Mouse (Mus musculus): Measurements from ENCODE around the gene Etv4. TPM values are rescaled to one million over a fixed set of nuclear protein-coding genes. Genes with fewer than 3 reads are reported as not detected.

The Etv4 gene
- polyA plus RNA-seq, 1 experiment from 2014 or later, result 7.3 TPM

DNA sequence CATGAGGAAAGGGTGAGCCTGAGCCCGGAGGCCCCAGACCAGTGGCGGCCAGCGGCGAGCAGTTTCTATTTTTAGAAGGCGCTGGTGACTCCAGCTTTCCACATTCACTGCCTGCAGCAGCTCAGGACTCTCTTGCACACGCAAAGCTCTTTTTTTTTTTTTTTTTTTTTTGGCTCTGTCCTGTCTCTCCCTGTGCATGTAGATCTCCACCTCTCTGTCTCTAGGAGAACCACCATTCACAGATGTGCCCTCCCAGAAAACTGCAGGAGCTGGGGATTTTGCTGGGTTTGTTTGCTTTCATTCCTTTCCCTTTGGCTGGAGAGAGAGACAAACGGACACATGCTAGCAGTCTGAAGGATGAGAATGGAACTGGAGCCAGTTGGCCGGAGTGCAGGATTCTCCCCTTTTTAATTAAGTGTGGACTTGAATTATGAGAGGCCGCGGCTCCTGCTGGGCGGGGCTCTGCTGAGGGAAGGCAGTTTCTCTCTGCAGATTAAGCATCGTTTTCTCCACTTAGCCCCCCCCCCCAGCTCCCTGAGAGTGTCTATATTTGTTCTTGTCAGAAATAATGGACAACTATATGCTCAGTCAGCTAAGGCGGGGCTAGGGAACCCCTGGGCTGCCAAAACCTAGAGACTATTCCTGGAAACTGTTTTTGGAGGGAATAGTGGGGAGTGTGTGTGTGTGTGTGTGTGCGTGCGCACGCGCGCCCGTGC, 5.8 kb upstream of the Etv4 start:
- WGBS, result 23% methylated on average over 19 of the region's 19 CpGs
- Histone ChIP-seq H3K9me3 (ENCODE audit: control insufficient read depth, low read length) (no peaks in the 10 kb centered on the region), H3K27me3 (replicated peaks; ENCODE audit: control insufficient read depth, insufficient read depth, low read length) (peaks cover 23% of the 10 kb centered on the region), H3K4me3 (replicated peaks; ENCODE audit: low read length) (no peak overlapping the region), H3K9ac (replicated peaks; ENCODE audit: low read depth, low read length) (no peak overlapping the region), H3K4me2 (ENCODE audit: low read length) (peak overlapping the region; percentile 3; the same call in 1 of the 2 replicates), H3K27ac (ENCODE audit: low read length) (no peak overlapping the region), H3K36me3 (ENCODE audit: control insufficient read depth, insufficient read depth) (no peaks in the 10 kb centered on the region), H3K4me1 (replicated peaks; ENCODE audit: control insufficient read depth, insufficient read depth, low read length) (peaks cover 12% of the 10 kb centered on the region)
- ATAC-seq, result no peak

DNA sequence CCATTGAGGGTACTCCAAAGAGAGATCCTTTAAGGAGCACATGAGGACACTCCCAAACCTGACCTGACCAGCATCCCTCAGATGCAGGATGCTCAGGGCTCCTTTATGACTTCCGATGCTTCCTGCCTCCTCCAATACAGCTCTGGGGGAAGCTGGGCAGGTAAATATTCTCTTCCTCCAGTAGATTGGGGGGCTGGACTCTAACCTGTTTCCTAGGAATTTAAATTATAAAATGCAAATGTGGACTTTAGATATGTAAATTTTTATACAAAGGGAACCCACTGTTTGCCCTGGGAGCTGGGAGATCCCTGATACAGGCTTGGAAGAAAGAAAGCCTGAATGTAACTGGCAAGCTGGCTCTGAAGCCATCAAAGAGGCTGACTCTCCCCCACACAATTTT, 2.3 kb upstream of the Etv4 start:
- H3K27me3 ChIP-seq (replicated peaks; ENCODE audit: control insufficient read depth, insufficient read depth, low read length), result peaks cover 40% of the 10 kb centered on the region
- peaks cover 30% of the 10 kb centered on the region for H3K4me1 ChIP-seq (replicated peaks; ENCODE audit: control insufficient read depth, insufficient read depth, low read length)
- no peak overlapping the region for H3K4me3 ChIP-seq (replicated peaks; ENCODE audit: low read length)
- 77% methylated on average over 1 of the region's 1 CpGs for WGBS
- H3K36me3 ChIP-seq (ENCODE audit: control insufficient read depth, insufficient read depth), result no peaks in the 10 kb centered on the region
- H3K9ac ChIP-seq (replicated peaks; ENCODE audit: low read depth, low read length), result no peak overlapping the region
- H3K4me2 ChIP-seq (ENCODE audit: low read length), result no peak overlapping the region
- ATAC-seq, result no peak
- no peak overlapping the region for H3K27ac ChIP-seq (ENCODE audit: low read length)
- H3K9me3 ChIP-seq (ENCODE audit: control insufficient read depth, low read length), result no peaks in the 10 kb centered on the region

DNA sequence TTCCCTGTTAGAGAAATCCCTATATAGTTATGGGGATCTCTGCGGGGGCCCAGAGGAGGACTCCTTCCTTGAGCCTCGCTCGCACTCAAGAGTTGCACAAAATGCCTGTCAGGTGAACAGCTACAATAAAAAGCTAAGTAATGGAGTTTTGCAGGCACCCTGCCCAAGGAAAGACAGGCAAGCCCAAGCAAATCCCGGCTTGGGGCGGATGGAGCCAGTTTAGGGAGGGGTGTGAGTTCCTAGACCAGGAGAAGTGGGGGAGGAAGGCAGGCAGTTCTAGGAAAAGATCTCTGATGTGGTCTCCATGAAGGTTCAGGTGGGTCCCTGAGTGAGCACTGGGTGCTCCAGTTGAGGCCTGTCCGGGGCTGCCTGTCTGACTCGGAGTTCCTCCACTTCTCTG, 1.5 kb upstream of the Etv4 start:
- 62% methylated on average over 7 of the region's 7 CpGs for WGBS
- no peak overlapping the region for H3K4me2 ChIP-seq (ENCODE audit: low read length)

DNA sequence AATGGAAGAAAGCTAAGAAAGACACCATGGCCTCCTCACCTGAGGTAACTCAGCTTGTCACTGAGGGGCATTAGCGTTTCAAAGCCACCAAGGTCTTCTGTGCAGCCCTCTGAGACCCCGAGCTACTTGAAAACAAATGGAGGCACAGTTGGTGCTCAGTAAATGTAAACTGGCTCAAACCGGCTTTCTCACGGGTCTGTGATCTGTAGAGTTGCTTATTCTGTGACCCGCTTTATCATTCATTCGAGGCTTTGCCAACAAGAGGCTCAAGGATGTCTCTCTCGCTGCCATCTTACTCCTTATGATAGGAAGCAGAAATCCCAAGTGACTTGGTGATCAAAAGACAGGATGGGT, 658 bp upstream of the Etv4 start:
- peaks cover 48% of the 10 kb centered on the region for H3K27me3 ChIP-seq (replicated peaks; ENCODE audit: control insufficient read depth, insufficient read depth, low read length)

More for the DNA sequence above, 1.5 kb upstream of the Etv4 start:
- Histone ChIP-seq H3K27me3 (replicated peaks; ENCODE audit: control insufficient read depth, insufficient read depth, low read length) (peaks cover 47% of the 10 kb centered on the region), H3K4me3 (replicated peaks; ENCODE audit: low read length) (no peak overlapping the region), H3K4me1 (replicated peaks; ENCODE audit: control insufficient read depth, insufficient read depth, low read length) (peaks cover 30% of the 10 kb centered on the region), H3K9me3 (ENCODE audit: control insufficient read depth, low read length) (no peaks in the 10 kb centered on the region), H3K36me3 (ENCODE audit: control insufficient read depth, insufficient read depth) (no peaks in the 10 kb centered on the region), H3K27ac (ENCODE audit: low read length) (no peak overlapping the region), H3K9ac (replicated peaks; ENCODE audit: low read depth, low read length) (no peak overlapping the region)
- no peak for ATAC-seq

DNA sequence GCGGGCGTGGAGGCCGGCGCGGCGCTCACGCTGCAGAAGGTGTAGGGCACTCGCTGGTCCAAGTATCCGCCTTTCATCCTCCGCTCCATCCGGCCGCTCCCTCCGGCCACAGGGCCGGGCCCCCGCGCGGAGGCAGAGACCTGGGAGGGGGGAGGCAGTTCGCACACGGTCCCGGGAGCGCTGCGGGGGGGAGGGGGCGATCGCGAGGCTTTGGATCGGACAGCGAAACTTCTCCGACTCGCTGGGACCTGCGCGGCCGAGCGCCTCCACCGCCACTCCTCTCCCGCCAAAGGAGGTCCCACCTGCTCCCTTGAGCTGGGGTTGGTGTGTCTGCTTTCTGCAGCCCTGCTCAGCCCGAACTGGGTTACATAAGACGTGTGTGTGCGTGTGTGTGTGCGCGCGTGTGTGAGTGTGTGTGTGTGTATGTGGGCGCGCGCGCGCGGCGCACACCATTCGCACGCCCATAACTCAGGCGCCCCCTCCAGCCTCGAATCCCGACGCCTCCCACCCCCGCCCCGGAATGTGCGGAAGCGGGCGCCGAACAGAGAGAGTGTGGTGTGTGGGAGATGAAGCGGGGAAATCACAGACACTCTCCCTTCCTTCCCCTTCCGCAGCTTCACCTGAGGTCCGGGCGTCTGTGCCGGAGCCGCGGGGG, 556 bp downstream of the Etv4 start:
- H3K9me3 ChIP-seq (ENCODE audit: control insufficient read depth, low read length), result no peaks in the 10 kb centered on the region
- H3K27ac ChIP-seq (ENCODE audit: low read length), result no peak overlapping the region
- WGBS, result under 1% methylated on average over 58 of the region's 67 CpGs

More for the DNA sequence above, 658 bp upstream of the Etv4 start:
- H3K4me1 ChIP-seq (replicated peaks; ENCODE audit: control insufficient read depth, insufficient read depth, low read length), result peaks cover 23% of the 10 kb centered on the region
- H3K36me3 ChIP-seq (ENCODE audit: control insufficient read depth, insufficient read depth), result no peaks in the 10 kb centered on the region
- H3K4me2 ChIP-seq (ENCODE audit: low read length), result peak overlapping the region; percentile 56
- 8% methylated on average over 7 of the region's 7 CpGs for WGBS
- H3K27ac ChIP-seq (ENCODE audit: low read length), result no peak overlapping the region
- no peak for ATAC-seq
- no peak overlapping the region for H3K9ac ChIP-seq (replicated peaks; ENCODE audit: low read depth, low read length)
- peak overlapping the region; percentile 60 for H3K4me3 ChIP-seq (replicated peaks; ENCODE audit: low read length)
- H3K9me3 ChIP-seq (ENCODE audit: control insufficient read depth, low read length), result no peaks in the 10 kb centered on the region

DNA sequence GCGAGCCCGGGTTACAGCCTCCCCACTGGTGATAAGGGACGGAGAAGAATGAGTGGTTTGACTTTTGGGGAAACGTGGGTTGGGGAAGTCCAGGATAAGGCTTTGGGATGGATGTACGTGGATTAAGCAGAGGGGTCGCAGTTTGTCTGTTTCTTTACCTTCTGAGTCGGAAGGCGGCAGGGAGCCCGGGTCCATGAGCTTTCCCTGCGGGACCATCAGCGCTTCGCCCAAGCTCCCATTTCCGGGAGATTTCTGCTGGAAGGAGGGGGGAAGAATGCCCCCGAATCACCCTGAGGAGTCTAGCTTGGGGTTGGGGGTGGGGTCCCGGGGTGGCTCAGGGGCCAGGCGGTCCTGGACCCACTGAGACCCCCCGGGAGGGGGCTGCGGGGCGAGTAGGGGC, 1.1 kb downstream of the Etv4 start:
- Histone ChIP-seq H3K27ac (ENCODE audit: low read length) (no peak overlapping the region), H3K27me3 (replicated peaks; ENCODE audit: control insufficient read depth, insufficient read depth, low read length) (peaks cover 52% of the 10 kb centered on the region), H3K4me1 (replicated peaks; ENCODE audit: control insufficient read depth, insufficient read depth, low read length) (peaks cover 17% of the 10 kb centered on the region), H3K36me3 (ENCODE audit: control insufficient read depth, insufficient read depth) (no peaks in the 10 kb centered on the region), H3K9me3 (ENCODE audit: control insufficient read depth, low read length) (no peaks in the 10 kb centered on the region), H3K4me2 (ENCODE audit: low read length) (peak overlapping the region; percentile 96), H3K9ac (replicated peaks; ENCODE audit: low read depth, low read length) (peak overlapping the region; percentile 60), H3K4me3 (replicated peaks; ENCODE audit: low read length) (peak overlapping the region; percentile 60)
- WGBS, result 1% methylated on average over 19 of the region's 19 CpGs
- ATAC-seq, result no peak

More for the DNA sequence above, 556 bp downstream of the Etv4 start:
- Histone ChIP-seq H3K4me3 (replicated peaks; ENCODE audit: low read length) (peak overlapping the region; percentile 60), H3K27me3 (replicated peaks; ENCODE audit: control insufficient read depth, insufficient read depth, low read length) (peaks cover 52% of the 10 kb centered on the region), H3K9ac (replicated peaks; ENCODE audit: low read depth, low read length) (peak overlapping the region; percentile 60), H3K4me2 (ENCODE audit: low read length) (peak overlapping the region; percentile 96), H3K4me1 (replicated peaks; ENCODE audit: control insufficient read depth, insufficient read depth, low read length) (peaks cover 17% of the 10 kb centered on the region), H3K36me3 (ENCODE audit: control insufficient read depth, insufficient read depth) (no peaks in the 10 kb centered on the region)
- peak; percentile 64 for ATAC-seq

DNA sequence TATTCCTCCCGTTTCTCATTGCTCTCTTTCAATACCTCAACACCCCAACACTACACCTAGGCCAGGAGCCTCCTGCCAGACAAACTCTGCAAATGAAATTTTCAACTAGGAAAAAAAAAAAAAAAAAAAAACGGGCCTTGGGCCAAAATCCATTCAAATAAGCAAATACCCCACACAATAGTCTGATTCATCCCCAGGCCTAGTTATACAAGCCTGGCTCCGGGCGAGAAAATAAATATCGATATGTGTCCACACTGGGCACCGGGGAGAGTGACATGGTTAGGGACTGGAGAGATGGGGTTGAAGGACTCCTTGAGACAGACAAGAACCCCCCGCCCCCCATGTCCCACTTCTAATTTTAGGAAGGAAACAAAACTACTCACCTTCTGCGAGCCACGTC, 1.6 kb downstream of the Etv4 start:
- H3K4me2 ChIP-seq (ENCODE audit: low read length), result peak overlapping the region; percentile 96
- H3K27ac ChIP-seq (ENCODE audit: low read length), result no peak overlapping the region
- no peak overlapping the region; the same call in 1 of the 2 replicates for H3K4me3 ChIP-seq (replicated peaks; ENCODE audit: low read length)
- peaks cover 50% of the 10 kb centered on the region for H3K27me3 ChIP-seq (replicated peaks; ENCODE audit: control insufficient read depth, insufficient read depth, low read length)
- no peaks in the 10 kb centered on the region for H3K36me3 ChIP-seq (ENCODE audit: control insufficient read depth, insufficient read depth)
- WGBS, result 14% methylated on average over 9 of the region's 9 CpGs
- H3K4me1 ChIP-seq (replicated peaks; ENCODE audit: control insufficient read depth, insufficient read depth, low read length), result peaks cover 17% of the 10 kb centered on the region
- no peak overlapping the region for H3K9ac ChIP-seq (replicated peaks; ENCODE audit: low read depth, low read length)
- ATAC-seq, result no peak
- H3K9me3 ChIP-seq (ENCODE audit: control insufficient read depth, low read length), result no peaks in the 10 kb centered on the region

DNA sequence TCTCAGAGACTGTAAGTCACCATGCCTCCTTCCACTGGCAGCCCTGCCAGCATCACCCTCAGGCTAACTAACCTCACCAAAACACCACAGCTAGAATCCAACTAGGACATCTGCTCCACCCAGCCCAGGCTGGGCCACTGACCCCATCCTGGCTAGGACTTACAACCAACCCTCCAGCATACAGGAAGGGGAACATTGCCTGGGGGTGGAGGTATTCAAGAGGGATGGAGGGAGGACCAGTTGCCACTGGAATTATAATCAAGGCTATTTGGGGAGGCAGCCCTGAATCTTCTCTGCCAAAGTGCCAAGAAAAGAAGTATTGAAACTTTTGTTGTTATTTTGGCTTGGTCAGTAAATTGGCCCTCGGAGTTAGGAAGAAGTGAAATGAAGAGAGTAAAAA, 2.0 kb downstream of the Etv4 start:
- H3K4me3 ChIP-seq (replicated peaks; ENCODE audit: low read length), result no peak overlapping the region
- no peaks in the 10 kb centered on the region for H3K36me3 ChIP-seq (ENCODE audit: control insufficient read depth, insufficient read depth)
- H3K4me1 ChIP-seq (replicated peaks; ENCODE audit: control insufficient read depth, insufficient read depth, low read length), result peaks cover 17% of the 10 kb centered on the region
- no peak for ATAC-seq
- no peaks in the 10 kb centered on the region for H3K9me3 ChIP-seq (ENCODE audit: control insufficient read depth, low read length)
- H3K4me2 ChIP-seq (ENCODE audit: low read length), result no peak overlapping the region
- H3K27ac ChIP-seq (ENCODE audit: low read length), result no peak overlapping the region
- no peak overlapping the region for H3K9ac ChIP-seq (replicated peaks; ENCODE audit: low read depth, low read length)
- WGBS, result 38% methylated on average over 1 of the region's 1 CpGs
- H3K27me3 ChIP-seq (replicated peaks; ENCODE audit: control insufficient read depth, insufficient read depth, low read length), result peaks cover 46% of the 10 kb centered on the region

DNA sequence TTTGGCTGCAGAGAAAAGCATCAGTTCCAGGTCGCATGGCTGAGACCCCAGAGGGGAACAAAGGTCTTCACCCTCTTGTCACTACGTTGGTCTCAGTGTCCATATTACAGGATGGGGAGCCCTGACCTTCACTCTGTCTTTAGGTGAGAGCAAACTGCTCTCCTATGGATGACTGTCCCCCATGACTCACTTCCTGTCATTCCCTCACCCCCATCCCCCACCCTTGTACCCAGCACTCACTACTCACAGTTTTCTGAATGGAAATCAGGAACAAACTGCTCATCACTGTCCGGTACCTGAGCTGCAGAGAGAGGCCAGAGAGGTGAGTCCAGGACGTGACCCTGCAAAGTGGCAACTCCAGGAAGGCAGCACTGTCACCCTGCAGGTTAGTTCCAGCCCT, 8.3 kb downstream of the Etv4 start:
- H3K36me3 ChIP-seq (ENCODE audit: control insufficient read depth, insufficient read depth), result no peaks in the 10 kb centered on the region
- peaks cover 7% of the 10 kb centered on the region for H3K4me1 ChIP-seq (replicated peaks; ENCODE audit: control insufficient read depth, insufficient read depth, low read length)
- no peaks in the 10 kb centered on the region for H3K9me3 ChIP-seq (ENCODE audit: control insufficient read depth, low read length)
- peaks cover 20% of the 10 kb centered on the region for H3K27me3 ChIP-seq (replicated peaks; ENCODE audit: control insufficient read depth, insufficient read depth, low read length)
- WGBS, result 83% methylated on average over 4 of the region's 4 CpGs
- H3K9ac ChIP-seq (replicated peaks; ENCODE audit: low read depth, low read length), result no peak overlapping the region
- no peak for ATAC-seq
- H3K4me3 ChIP-seq (replicated peaks; ENCODE audit: low read length), result no peak overlapping the region
- H3K4me2 ChIP-seq (ENCODE audit: low read length), result no peak overlapping the region
- H3K27ac ChIP-seq (ENCODE audit: low read length), result no peak overlapping the region

All from forebrain, embryonic 16.5 days (tissue).